Mouse (Mus musculus) forebrain, embryonic 15.5 days (tissue): ENCODE data around the gene Ethe1. TPM values are rescaled to one million over a fixed set of nuclear protein-coding genes. Genes with fewer than 3 reads are reported as not detected.

Experiments
- ATAC-seq: fragments of 200-750 bp; cut with Nextera tagmentation; replicated peaks from 2 replicates; pipeline ENCODE4 v1.8.0; 2017; ENCODE audit warnings: mild to moderate bottlenecking, moderate TSS enrichment, moderate library complexity
- H3K27ac ChIP-seq: fragments of 300-500 bp; sonication (generic); replicated peaks from 2 replicates; pipeline ENCODE4 v1.5.1; 2015; ENCODE audit warnings: mild to moderate bottlenecking, inconsistent platforms
- H3K27me3 ChIP-seq: fragments of 300-500 bp; sonication (generic); 2 replicates; pipeline ENCODE4 v1.6.1; 2015; ENCODE audit warnings: inconsistent platforms
- H3K36me3 ChIP-seq: fragments of 300-500 bp; sonication (generic); 2 replicates; pipeline ENCODE4 v1.6.1; 2015; ENCODE audit warnings: mild to moderate bottlenecking, inconsistent platforms
- H3K4me1 ChIP-seq: fragments of 300-500 bp; sonication (generic); 2 replicates; pipeline ENCODE4 v1.6.1; 2015; ENCODE audit warnings: inconsistent platforms
- H3K4me2 ChIP-seq: fragments of 300-500 bp; sonication (generic); replicated peaks from 2 replicates; pipeline ENCODE4 v1.6.1; 2015; ENCODE audit warnings: mild to moderate bottlenecking, inconsistent platforms
- H3K4me3 ChIP-seq: fragments of 300-500 bp; sonication (generic); 2 replicates; pipeline ENCODE4 v1.5.1; 2015; ENCODE audit warnings: mild to moderate bottlenecking, inconsistent platforms
- H3K9ac ChIP-seq: fragments of 300-500 bp; sonication (generic); replicated peaks from 2 replicates; pipeline ENCODE4 v1.6.1; 2015; ENCODE audit warnings: mild to moderate bottlenecking, inconsistent platforms
- H3K9me3 ChIP-seq: fragments of 300-500 bp; sonication (generic); 2 replicates; pipeline ENCODE4 v1.6.1; 2016; ENCODE audit warnings: inconsistent platforms
- WGBS: fragments of 180-500 bp; shearing (Covaris S2); methylation state at CpG from one replicate; pipeline ENCODE4 v1.1.7; 2015; ENCODE audit warnings: mixed read lengths; 5-methylcytosine and 5-hydroxymethylcytosine counted together
- polyA plus RNA-seq: library from polyadenylated mRNA; unstranded; fragments of >200 nt; fragmentation: Nextera tagmentation; extraction: Ambion mirVana; gene quantifications from 2 replicates; pipeline ENCODE4 v1.2.1, GENCODE M21; 2015

The Ethe1 gene
- polyA plus RNA-seq, 1 experiment from 2014 or later = 17.4 TPM

- peak overlapping the region; percentile 41 for H3K4me2 ChIP-seq
- WGBS = 6% methylated on average over 13 of the region's 13 CpGs
- peak overlapping the region; percentile 42; the same call in 1 of the 2 replicates for H3K27ac ChIP-seq
- H3K9me3 ChIP-seq = no peaks in the 10 kb centered on the region
- no peaks in the 10 kb centered on the region for H3K4me1 ChIP-seq
- H3K4me3 ChIP-seq = peak overlapping the region; percentile 25
- no peaks in the 10 kb centered on the region for H3K27me3 ChIP-seq
- peak; percentile 93 for ATAC-seq
- H3K9ac ChIP-seq = peak overlapping the region; percentile 17; the same call in 1 of the 2 replicates
- H3K36me3 ChIP-seq = no peaks in the 10 kb centered on the region
These were observed 13.7 kb downstream of the Ethe1 start for GRCm38 (mm10) chr7:24600941-24601597.

GRCm38 (mm10) chr7:24605561-24605960 is 18.2 kb downstream of the Ethe1 start:
- ATAC-seq = no peak
- Histone ChIP-seq H3K27me3 (peaks cover 14% of the 10 kb centered on the region), H3K4me1 (peaks cover 5% of the 10 kb centered on the region), H3K4me2 (no peak overlapping the region), H3K36me3 (no peaks in the 10 kb centered on the region), H3K9me3 (no peaks in the 10 kb centered on the region), H3K9ac (no peak overlapping the region), H3K4me3 (no peak overlapping the region), H3K27ac (no peak overlapping the region)
- 72% methylated on average over 7 of the region's 7 CpGs for WGBS

GRCm38 (mm10) chr7:24606046-24606445 is 18.7 kb downstream of the Ethe1 start:
- no peak for ATAC-seq
- H3K27ac ChIP-seq = no peak overlapping the region

GRCm38 (mm10) chr7:24608017-24608416 is 20.7 kb downstream of the Ethe1 start:
- ATAC-seq = peak; percentile 88
- no peak overlapping the region for H3K4me3 ChIP-seq
- peaks cover 22% of the 10 kb centered on the region for H3K4me1 ChIP-seq
- H3K27me3 ChIP-seq = peaks cover 37% of the 10 kb centered on the region
- no peak overlapping the region for H3K4me2 ChIP-seq
- WGBS = 56% methylated on average over 6 of the region's 6 CpGs
- no peaks in the 10 kb centered on the region for H3K36me3 ChIP-seq
- H3K9me3 ChIP-seq = no peaks in the 10 kb centered on the region
- H3K27ac ChIP-seq = no peak overlapping the region
- no peak overlapping the region for H3K9ac ChIP-seq

More at GRCm38 (mm10) chr7:24606046-24606445, 18.7 kb downstream of the Ethe1 start:
- H3K4me3 ChIP-seq = no peak overlapping the region
- no peaks in the 10 kb centered on the region for H3K9me3 ChIP-seq
- H3K36me3 ChIP-seq = no peaks in the 10 kb centered on the region
- peaks cover 19% of the 10 kb centered on the region for H3K27me3 ChIP-seq
- no peak overlapping the region for H3K4me2 ChIP-seq
- H3K9ac ChIP-seq = no peak overlapping the region
- H3K4me1 ChIP-seq = peaks cover 9% of the 10 kb centered on the region
- WGBS = 77% methylated on average over 7 of the region's 7 CpGs

GRCm38 (mm10) chr7:24608561-24608960 is 21.2 kb downstream of the Ethe1 start:
- H3K27ac ChIP-seq = no peak overlapping the region
- H3K9me3 ChIP-seq = no peaks in the 10 kb centered on the region
- H3K4me2 ChIP-seq = no peak overlapping the region
- H3K27me3 ChIP-seq = peaks cover 42% of the 10 kb centered on the region
- H3K9ac ChIP-seq = no peak overlapping the region
- ATAC-seq = no peak; the same call in 1 of the 2 replicates
- 72% methylated on average over 8 of the region's 8 CpGs for WGBS
- peaks cover 22% of the 10 kb centered on the region for H3K4me1 ChIP-seq
- no peak overlapping the region for H3K4me3 ChIP-seq
- H3K36me3 ChIP-seq = no peaks in the 10 kb centered on the region

- peaks cover 43% of the 10 kb centered on the region for H3K27me3 ChIP-seq
- H3K9ac ChIP-seq = no peak within 1 kb of the TSS; the same call in none of the 2 replicates
- no peak within 1 kb of the TSS for H3K27ac ChIP-seq
- H3K36me3 ChIP-seq = no peaks in the 10 kb centered on the region
- peaks cover 22% of the 10 kb centered on the region for H3K4me1 ChIP-seq
- 2% methylated on average over 26 of the region's 27 CpGs for WGBS
- H3K4me2 ChIP-seq = peak within 1 kb of the TSS; percentile 47
- peak within 1 kb of the TSS; percentile 34 for H3K4me3 ChIP-seq
- H3K9me3 ChIP-seq = no peaks in the 10 kb centered on the region
- ATAC-seq = 0 out of 2 replicates have a peak, but pooled peaks have one; percentile 11
These were observed 23.0 kb downstream of the Ethe1 start, which contains the start of gene Phldb3 for GRCm38 (mm10) chr7:24610144-24610878. Phldb3 (plus strand) TSS chr7:24610763.

DNA sequence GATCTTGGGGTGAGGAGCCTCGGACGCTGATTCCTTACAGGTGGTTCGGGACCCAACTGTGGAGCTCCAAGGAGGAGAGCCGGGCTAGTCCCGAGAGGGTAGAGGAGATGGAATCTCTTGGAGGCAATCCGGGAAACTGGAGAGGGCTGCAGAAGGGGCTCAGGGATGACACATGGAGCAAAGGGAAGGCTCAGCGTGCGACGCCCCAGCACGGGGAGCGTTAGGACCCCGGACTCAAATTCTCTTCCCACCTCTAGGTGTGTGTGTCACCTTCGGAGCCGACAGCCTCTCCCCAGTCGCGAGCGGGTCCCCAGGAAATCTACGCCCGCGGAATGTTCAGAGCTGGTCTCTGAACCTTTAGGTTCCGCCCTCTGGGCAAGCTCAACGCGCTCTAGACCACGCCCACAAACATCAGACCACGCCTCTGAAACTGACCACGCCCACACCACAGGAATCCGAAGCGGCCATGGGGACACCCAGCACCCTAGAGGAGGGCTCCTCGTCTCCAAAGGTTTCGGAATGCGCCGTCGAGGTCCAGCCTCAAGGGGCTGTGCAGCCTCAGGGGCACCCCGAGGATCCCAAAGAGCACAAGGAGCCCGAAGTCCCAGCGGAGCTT is 23.6 kb downstream of the Ethe1 start:
- H3K27ac ChIP-seq = no peak overlapping the region
- H3K4me2 ChIP-seq = peak overlapping the region; percentile 47
- H3K27me3 ChIP-seq = peaks cover 43% of the 10 kb centered on the region
- peak; percentile 33; the same call in 1 of the 2 replicates for ATAC-seq
- H3K9ac ChIP-seq = no peak overlapping the region; the same call in none of the 2 replicates
- H3K4me1 ChIP-seq = peaks cover 22% of the 10 kb centered on the region
- H3K36me3 ChIP-seq = no peaks in the 10 kb centered on the region
- H3K4me3 ChIP-seq = peak overlapping the region; percentile 34
- H3K9me3 ChIP-seq = no peaks in the 10 kb centered on the region
- under 1% methylated on average over 36 of the region's 36 CpGs for WGBS

GRCm38 (mm10) chr7:24611709-24612108 is 24.4 kb downstream of the Ethe1 start:
- no peak overlapping the region for H3K4me2 ChIP-seq
- no peak for ATAC-seq
- peaks cover 22% of the 10 kb centered on the region for H3K4me1 ChIP-seq
- H3K36me3 ChIP-seq = no peaks in the 10 kb centered on the region
- 17% methylated on average over 7 of the region's 7 CpGs for WGBS
- peaks cover 43% of the 10 kb centered on the region for H3K27me3 ChIP-seq
- H3K9me3 ChIP-seq = no peaks in the 10 kb centered on the region
- peak overlapping the region; percentile 34; the same call in 1 of the 2 replicates for H3K4me3 ChIP-seq
- no peak overlapping the region for H3K9ac ChIP-seq
- no peak overlapping the region for H3K27ac ChIP-seq

- WGBS = 3% methylated on average over 27 of the region's 27 CpGs
- Histone ChIP-seq H3K9ac (no peak overlapping the region), H3K36me3 (no peaks in the 10 kb centered on the region), H3K27me3 (peaks cover 43% of the 10 kb centered on the region), H3K4me3 (no peak overlapping the region; the same call in 1 of the 2 replicates), H3K27ac (no peak overlapping the region), H3K4me1 (peaks cover 22% of the 10 kb centered on the region), H3K9me3 (no peaks in the 10 kb centered on the region), H3K4me2 (peak overlapping the region; percentile 24; the same call in 1 of the 2 replicates)
- no peak for ATAC-seq
These were observed 25.1 kb downstream of the Ethe1 start for GRCm38 (mm10) chr7:24612308-24612910.

DNA sequence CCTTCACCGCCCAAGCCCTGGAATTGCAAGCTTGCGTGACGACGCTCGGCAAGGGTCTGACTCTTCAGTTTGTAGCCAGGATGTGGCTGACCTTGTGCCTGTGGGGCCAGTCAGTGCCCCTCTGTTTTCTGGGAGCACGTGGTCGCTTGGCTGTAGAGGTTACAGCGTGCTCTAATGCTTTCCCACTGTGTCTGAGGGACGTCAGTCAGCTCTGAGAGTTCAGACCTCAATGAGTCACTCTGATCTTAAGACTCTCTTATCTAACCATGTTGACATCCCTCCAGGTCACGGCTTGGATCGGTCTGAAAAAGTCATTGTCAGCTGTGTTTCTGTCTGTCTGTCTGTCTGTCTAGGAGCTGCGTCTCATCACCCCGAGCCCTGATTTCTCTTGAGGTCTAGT is 27.5 kb downstream of the Ethe1 start:
- no peaks in the 10 kb centered on the region for H3K9me3 ChIP-seq
- no peak overlapping the region for H3K27ac ChIP-seq
- H3K9ac ChIP-seq = no peak overlapping the region
- ATAC-seq = no peak
- H3K4me1 ChIP-seq = peaks cover 22% of the 10 kb centered on the region
- H3K4me2 ChIP-seq = no peak overlapping the region
- no peak overlapping the region for H3K4me3 ChIP-seq
- H3K27me3 ChIP-seq = peaks cover 36% of the 10 kb centered on the region
- WGBS = 78% methylated on average over 13 of the region's 13 CpGs
- H3K36me3 ChIP-seq = no peaks in the 10 kb centered on the region

- Histone ChIP-seq H3K27ac (no peak overlapping the region), H3K4me3 (no peak overlapping the region), H3K4me1 (peaks cover 1% of the 10 kb centered on the region; the same call in 1 of the 2 replicates), H3K27me3 (peaks cover 9% of the 10 kb centered on the region), H3K4me2 (no peak overlapping the region), H3K36me3 (no peaks in the 10 kb centered on the region), H3K9me3 (no peaks in the 10 kb centered on the region), H3K9ac (no peak overlapping the region)
- ATAC-seq = no peak
- 81% methylated on average over 8 of the region's 8 CpGs for WGBS
These were observed 30.4 kb downstream of the Ethe1 start for GRCm38 (mm10) chr7:24617763-24618162.
